Mouse (Mus musculus): ENCODE measurements around the gene Rtkn. TPM values are rescaled to one million over a fixed set of nuclear protein-coding genes. Genes with fewer than 3 reads are reported as not detected.
"Not testable (repeated sequence)": the region's sequence is repeated elsewhere in the genome, so short reads cannot be mapped to it uniquely, and the experiment has no call there.

Gene Rtkn
- total RNA-seq, 4 experiments from 2014 or later: 91.4 to 114 (median 92.8) TPM

DNA sequence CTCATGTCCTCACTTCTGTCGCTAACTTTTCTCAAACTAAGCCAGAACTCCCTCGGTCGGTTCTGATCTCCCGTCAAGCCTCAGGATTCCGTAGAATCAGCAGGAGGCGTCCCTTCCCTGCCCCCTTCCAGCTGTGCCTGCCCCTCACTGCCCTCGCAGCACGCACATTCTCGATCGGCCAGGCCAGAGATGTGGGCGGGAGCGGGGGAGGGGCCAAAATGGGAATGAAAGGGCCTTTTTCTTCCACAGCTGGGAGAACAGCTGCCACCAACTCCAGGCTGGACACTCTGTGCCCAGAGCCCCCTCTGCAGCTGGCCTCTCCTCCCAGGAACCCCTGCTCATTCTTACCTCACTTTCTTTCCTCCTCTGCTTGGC lies 2.3 kb downstream of the Rtkn start:
- peak; percentile 57 to 80 for DNase-seq (ENCODE audit: low spot score in 2 of 2)

DNA sequence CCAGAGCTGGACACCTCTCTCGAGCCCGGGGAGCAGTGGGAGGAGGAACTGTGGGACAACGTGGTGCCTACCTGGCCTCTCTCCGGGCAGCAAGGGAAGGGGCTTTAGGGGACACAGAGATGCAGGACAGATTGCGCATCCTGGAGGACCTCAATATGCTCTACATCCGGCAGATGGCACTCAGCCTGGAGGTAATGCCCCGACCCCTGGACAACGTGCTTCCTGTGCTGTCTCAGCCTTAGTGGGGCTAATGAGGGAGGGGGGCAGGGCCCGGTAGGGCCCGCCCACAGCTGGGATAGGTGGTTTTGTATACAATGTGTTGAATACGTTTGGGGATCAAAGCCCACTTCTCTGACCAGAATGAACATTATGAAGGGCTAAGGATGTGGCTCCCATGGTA lies 2.8 kb downstream of the Rtkn start:
- DNase-seq (ENCODE audit: low spot score in 2 of 2): no peak

DNA sequence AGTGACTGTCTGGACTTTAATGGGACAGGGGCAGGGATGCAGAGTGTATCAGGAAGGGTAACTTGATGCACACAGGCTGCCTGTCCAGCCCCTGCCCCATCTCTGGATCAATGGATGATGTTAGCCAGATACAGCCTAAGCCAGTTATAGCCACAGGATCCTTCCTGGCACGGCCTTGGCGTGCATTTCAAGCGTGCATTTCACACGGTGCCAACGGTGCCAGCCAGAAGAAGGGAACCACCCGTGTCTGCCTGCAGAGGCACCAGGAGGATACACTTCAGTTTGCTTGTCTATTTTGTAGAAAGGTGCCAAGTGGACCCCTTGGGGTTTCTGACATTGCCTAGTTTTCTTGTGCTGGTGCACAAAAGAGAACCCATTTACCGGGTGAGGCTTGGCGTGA lies 4.8 kb downstream of the Rtkn start:
- no peak for DNase-seq (ENCODE audit: low spot score in 2 of 2)

DNA sequence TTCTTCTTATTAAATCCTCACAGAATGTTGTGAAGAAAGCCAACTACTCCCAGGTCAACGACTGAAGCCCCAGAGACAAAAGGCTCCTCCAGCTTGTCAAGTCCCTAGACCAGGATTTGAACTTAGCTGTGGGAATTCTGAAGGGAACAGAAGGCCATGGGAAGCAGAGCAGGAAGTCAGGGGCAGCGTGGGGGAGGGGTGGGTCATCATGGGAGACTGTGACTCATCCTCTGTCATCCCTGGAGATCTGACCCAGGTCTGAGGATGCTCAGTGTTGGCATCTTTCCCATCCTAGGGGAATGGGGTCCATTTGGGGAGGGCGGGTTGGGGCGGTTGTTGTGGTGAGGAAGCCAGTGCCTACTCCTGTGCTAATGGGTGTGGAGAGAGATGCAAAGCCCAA lies 6.4 kb downstream of the Rtkn start:
- no peak for DNase-seq (ENCODE audit: low spot score in 2 of 2)

DNA sequence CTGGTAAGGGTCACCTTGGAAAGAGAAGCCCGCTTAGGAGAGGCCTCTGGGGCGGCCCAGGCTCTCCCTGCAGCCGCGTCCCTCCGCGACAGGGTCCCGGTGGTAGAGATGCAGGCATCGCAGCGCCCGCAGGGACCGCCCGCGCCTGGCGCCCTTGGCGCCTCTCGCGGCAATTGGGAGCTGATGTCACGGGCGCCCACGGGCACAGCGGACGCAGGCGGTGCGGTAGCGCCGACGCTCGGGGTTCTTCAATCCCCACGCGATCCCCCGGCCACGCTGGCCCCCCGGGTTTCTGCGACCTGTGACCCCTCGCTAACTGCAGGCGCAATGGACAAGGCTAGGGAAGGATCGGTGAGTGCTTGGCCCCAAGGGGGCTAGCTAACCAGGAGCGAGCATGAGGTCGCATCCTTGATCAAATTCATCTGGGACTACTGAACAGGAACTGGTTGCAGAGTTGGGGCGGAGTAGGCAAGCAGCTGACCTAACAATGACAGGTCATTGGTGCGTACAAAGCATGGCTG lies 7.0 kb downstream of the Rtkn start:
- peak in 1 of 2 experiments; percentile 68 for DNase-seq (ENCODE audit: low spot score in 2 of 2)

DNA sequence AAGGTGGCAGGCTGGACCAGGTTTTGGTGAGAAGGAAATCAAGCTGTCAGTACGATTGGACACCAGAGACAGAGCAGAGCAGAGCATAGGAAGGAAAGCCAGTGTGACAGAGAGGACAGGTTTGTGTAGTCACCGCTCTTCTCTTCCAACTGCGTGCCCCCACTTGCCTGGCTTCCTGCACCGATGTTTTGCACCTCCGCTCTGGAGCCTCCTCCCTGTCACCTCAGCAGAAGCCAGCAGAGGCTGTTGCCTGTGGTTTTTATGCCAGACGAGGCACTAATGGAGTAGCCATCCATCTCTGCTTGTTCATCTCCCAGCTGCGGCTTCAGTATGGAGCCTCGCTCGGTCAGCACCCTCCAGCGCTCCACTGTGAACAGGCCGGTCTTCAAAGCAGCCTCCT lies 7.6 kb downstream of the Rtkn start:
- DNase-seq (ENCODE audit: low spot score in 2 of 2): no peak

DNA sequence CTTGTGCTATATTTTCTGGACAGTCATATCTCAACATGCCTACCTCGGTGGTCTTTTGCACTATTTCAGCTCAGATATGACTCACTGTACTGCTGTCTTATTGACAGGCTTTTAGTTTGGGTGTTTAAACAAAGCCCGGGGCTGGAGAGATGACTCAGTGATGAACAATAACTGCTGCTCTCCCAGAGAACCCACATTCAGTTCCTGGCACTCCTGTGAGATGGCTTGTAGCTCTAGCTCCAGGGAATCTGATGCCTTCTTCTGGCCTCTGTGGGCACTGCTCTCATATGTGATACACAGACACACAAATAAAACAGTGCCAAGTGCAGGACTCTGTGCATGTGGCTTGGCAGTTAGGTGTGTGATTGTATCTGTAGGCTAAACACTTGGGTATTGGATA lies 9.9 kb downstream of the Rtkn start:
- no peak for DNase-seq (ENCODE audit: low spot score in 2 of 2)

DNA sequence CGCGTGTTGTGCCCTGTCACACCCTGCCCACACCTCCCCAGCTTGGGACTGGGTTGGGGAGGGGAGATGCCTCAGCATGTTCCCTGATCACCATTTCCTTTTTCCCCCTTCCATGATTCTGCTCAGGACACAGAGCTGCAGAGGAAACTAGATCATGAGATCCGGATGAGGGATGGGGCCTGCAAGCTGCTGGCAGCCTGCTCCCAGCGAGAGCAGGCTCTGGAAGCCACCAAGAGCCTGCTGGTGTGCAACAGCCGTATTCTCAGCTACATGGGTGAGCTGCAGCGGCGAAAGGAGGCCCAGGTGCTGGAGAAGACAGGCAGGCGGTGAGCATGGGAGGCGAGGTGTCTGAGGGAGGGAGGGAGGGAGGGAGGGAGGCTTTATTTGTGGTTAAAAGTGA lies 10.5 kb downstream of the Rtkn start:
- no peak for DNase-seq (ENCODE audit: low spot score in 2 of 2)

DNA sequence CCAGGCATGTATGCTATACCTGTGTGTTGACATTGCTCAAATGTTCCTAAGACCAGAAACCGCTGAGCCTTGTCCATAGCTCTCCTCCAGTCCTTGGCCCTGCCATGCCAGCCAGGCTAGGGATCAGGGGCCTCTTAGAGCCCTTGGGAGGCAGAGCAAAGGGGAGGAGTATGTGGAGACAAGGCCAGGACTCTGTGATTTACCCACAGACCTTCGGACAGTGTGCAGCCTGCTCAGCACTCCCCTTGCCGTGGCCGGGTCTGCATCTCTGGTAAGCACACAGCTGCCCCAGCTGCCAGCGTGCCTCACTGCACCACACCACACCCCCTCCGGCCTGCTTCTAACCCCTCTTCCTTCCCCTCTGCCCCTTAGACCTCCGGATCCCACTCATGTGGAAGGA lies 12.0 kb downstream of the Rtkn start:
- no peak for DNase-seq (ENCODE audit: low spot score in 2 of 2)

DNA sequence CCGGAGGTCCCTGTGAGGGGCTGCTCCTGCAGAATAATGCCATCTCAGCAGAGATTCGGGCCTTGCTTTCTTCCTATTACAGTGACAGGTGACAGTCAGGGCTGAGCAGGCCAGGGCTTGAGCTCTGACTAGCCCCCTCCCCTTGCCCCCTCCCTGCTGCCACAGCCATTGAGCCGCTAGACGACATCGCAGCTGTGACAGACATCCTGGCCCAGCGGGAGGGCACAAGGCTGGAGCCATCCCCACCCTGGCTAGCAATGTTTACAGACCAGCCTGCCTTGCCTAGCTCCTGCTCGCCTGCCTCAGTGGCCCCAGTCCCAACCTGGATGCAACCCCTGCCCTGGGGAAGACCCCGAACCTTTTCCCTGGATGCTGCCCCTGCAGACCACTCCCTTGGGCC lies 16.5 kb downstream of the Rtkn start:
- no peak for DNase-seq (ENCODE audit: low spot score in 2 of 2)

DNA sequence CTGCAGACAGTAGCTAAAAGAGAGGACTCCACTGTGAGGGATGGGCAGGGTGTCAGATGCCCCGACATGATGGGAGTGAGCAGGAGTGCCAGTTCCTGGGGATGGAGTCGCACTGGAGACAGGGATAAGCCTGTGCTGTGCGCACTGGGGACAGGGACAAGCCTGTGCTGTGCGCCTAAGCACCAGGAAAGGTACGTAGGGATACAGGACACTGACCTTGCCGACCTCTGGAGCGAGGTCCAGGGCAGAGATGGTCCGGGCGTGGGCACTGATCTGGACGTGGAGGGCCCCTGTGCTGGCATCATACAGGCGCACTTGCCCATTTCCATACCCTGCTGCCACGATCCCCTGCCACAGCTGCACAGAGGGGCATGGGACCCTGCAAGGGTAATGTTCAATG lies 17.8 kb downstream of the Rtkn start:
- DNase-seq (ENCODE audit: low spot score in 2 of 2): no peak

DNA sequence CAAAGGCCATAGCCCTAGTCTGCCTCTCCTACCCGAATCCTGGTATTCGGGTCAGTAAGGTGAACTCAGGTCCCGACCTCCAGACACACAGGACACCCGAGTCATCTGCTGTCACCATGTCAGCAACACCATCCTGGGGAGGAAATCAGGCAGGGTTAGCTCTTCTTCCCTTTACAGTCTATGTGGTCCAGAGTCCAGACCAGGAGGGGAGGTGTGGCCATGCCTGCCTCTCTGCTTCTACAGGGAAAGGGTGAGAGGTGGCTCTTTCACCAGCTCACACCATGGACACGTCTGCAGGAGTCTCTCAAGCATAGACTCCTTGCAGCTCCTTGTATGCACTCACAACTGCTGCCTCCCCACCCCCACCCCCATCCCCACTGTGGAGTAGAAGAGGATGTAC lies 18.2 kb downstream of the Rtkn start:
- no peak for DNase-seq (ENCODE audit: low spot score in 2 of 2)

DNA sequence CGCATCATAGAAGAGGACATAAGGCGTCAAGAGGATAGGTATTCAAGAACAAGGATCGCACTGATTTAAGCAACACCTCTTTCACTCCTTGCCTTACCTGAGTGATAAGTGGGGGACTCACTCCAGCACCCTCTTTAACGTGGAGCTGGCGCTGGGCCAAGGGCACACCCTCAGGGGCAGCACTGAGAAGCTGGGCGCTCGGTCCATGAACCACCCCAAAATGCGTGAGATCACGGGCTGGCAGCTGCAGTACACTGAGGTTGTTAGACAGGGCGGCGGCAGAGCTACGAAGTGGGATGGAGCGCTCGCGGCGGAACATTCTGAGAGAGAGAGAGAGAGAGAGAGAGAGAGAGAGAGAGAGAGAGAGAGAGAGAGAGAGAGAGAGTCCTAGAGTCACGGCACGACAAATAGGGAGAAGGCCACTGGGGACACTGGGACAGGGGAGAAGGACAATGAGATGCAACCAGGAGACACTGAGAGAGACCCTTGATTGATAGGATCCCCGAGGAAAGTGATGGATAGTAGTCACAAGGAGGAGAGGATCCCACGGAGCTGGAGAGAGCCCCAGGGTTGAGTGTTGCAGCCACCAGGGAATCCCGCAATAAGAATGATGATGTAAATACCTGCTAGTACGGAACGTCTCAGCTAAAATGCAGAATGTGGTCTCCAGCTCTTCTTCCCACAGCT lies 20.4 kb downstream of the Rtkn start:
- DNase-seq (ENCODE audit: low spot score in 2 of 2): no peak

DNA sequence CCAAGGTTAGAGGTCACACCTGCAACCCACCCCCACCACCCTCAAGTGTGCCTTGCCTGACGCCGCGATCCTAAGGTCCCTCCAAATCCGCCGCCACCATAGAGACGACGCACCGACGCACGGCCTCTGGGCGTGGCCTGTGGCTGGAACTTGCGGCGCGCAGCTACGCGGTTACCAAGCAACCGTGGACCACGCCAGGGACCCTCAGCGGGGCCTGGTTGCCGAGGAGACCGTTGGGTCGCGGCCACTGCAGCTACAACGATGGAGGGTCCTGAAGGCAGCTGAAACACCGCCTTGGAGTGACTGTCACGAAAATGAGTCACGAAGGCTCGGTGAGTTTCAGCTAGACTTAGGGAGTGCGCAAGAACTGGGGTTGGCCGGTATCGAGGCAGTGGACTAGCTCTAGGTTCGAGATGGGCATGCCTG lies 21.0 kb downstream of the Rtkn start, which contains the start of the genes Wdr54 and 1700003E16Rik:
Wdr54 (minus strand) TSS at position 139 of the 426 bp plus-strand sequence.
1700003E16Rik (plus strand) TSS at position 146 of the 426 bp plus-strand sequence.
- DNase-seq (ENCODE audit: low spot score in 2 of 2): peak; percentile 68 to 75

DNA sequence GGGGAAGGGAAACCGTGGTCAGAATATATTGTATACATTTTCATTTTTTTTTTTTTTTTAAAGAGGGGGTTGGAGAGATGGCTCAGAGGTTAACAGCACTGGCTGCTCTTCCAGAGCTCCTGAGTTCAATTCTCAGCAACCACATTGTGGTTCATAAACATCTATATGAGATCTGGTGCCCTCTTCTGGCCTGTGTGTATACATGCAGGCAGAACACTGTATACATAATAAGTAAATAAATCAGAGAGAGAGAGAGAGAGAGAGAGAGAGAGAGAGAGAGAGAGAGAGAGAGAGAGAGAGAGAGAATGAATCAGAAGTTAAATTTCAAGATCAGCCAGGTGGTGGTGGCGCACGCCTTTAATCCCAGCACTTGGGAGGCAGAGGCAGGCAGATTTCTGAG lies 24.2 kb downstream of the Rtkn start:
- not testable (repeated sequence) for DNase-seq (ENCODE audit: low spot score in 2 of 2)

DNA sequence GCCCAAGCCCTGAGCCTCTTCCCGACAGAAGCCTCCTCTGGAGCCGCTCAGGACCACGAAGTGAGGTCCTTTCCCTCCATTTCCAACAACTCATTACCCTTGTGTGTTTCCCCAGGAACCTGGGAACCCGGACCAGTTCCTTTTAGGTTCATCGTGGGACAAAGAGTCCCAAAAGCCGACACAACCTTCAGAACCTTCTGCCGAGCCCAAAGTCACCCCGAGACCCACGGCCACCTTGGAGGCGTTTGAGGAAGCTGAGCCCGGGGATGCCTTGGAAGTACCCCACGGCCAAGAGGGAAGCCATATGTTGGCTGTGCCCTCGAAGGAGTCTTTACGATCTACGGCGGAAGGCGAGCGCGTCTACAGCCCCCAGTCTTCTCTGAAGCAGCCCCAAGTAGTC lies 26.2 kb downstream of the Rtkn start:
- no peak for DNase-seq (ENCODE audit: low spot score in 2 of 2)

DNA sequence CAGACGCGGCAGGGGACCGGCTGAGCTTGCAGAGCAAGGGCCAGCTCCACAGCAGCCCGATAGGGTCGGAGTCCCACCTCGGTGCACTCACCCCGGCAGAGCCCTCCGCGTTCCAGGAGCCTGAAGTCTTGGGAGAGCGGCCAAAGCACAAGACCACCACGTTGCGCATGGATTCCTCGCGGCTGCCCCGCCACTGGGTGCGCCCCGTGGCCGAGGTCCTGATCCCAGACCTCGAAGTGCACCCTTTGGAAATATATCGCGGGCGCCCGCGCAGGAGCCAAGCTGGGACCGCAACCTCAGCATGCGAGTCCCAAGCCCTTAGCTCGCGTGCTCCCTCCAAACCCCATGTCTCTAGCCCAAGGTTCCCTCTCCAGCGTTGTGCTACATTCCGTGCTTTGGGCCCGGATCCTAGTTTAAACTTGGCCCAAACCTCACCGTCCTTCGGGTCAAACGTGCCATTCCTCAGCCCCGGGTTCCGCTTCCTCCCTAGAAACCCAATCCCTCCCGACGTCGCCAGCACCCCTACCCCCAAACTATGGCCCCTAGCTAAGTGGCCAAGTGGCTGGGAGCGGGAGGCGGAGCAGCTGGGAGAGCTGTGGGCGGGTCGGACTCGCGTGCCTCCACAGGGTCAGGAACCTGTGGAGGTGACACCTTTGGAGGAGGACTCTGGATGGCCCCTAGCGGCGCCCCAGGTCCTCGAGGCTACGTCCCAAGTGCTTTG lies 26.8 kb downstream of the Rtkn start:
- no peak for DNase-seq (ENCODE audit: low spot score in 2 of 2)

DNA sequence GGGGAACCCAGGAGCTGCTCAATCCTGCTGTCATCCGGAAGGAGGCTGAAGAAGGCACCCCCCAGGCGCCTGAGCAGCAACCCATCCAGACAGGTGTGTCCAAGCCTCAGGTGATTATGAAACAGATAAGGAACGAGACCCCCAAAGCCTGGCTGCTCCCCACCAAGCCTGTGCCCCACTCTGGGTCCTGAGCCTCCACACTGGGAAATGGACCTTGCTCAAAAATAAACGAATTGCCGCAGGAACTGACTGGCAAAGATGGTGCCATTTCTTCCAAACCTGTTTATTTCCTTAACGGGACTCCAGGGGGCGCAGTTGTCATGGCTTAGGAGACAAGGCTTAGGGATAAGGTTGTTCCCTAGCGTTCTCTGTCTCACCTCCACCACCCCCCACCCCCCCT lies 27.4 kb downstream of the Rtkn start:
- DNase-seq (ENCODE audit: low spot score in 2 of 2): no peak

DNA sequence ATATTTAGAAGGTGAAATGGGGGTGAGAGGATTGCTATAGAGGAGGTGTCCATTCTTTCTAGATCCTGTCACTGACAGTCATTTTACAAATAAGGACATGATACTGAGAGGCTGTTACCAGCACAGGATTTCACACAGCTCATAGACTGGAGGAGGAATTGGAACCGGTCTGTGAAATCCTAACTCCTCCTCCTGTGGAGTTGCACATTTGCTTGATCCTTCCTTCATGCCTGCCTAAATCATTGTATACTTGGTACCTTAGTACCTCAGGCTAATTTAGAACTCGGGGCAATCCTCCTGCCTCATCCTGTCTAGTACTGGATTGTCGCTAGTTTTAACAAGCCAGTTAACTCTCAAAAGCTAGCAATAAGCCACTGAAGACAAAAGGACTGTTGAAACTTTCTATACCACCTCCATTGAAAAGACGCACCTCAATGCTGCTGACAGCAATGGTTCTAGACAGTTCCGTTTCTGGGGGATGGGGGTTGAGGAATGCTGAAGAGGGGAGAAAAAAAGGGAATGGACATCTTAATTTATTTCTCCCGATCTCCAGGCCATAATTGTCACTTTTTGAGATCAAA lies 29.9 kb downstream of the Rtkn start:
- no peak for DNase-seq (ENCODE audit: low spot score in 2 of 2)

DNA sequence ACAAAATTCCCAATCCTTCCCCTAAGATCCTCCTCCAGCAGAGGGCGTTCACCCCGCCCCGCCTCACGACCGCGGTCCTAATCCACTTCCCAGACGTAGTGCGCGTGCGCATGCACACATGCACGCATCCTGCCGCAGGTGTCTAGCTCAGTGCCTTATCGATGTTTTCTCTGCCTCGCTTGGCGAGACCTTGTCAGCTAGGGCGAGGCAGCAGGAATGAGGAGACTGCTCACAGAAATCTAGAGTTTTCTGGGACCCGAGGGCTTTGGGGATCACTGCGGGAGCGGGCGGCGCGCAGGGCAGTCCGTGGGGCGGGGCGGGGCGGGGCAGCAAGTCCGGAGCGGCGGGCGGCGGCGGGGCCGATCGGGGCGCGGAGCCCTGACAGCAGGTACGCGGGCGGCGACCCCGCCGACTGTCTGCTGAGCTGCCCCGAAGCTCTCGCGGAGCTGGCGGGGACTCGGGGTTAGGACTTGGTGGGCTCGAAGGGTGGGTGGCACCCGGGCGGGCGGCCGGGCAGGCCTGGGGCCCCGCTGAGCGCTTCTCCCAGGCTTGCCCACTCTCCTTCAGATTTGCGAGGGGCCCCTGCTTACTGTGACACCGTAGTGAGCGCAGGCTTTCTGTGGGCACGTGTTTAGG lies 30.5 kb downstream of the Rtkn start, which contains the start of gene Dctn1:
Dctn1 (plus strand) TSS at position 314 of the 636 bp plus-strand sequence.
- DNase-seq (ENCODE audit: low spot score in 2 of 2): peak; percentile 88 to 90

DNA sequence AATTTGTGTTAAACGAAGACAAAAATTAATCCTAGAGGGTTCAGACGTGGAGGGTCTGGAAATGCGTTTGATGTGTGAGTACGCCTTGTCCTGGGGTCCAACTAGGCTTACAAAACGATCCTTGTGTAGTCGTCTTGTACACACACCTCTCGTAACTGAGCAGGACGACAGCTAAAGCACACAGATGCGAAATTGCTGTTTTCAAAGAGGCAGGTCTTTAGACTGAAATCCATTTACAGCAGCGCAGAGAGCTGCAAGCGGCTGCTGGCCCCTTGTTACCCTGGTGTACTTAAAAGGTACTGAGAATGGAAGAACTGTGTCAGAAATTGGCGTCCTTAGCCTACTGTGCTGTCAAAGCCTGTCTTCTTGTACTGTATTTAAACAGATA lies 31.0 kb downstream of the Rtkn start:
- DNase-seq (ENCODE audit: low spot score in 2 of 2): no peak

DNA sequence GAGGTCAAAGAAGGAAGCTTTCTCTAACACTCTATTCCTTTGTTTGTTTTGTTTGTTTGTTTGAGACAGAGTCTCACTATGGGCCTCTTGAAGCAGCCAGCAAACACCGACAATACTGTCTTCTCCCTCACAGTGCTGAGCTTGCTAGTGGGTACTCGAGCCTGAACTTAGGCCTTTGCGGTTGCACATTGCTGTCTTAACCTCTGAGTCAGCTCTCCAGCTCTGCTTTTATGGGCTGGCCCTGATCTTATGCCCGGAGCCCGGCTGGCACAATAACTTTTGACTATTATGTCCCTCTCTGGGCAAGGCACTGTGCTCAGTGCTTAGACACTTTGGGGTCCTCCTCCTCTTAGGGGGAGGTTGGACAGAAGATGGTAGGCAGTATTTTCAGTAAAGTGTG lies 34.6 kb downstream of the Rtkn start:
- no peak for DNase-seq (ENCODE audit: low spot score in 2 of 2)
